Mouse (Mus musculus) limb, embryonic 10.5 days (tissue): ENCODE measurements around the gene Vmn1r61. TPM values are rescaled to one million over a fixed set of nuclear protein-coding genes. Genes with fewer than 3 reads are reported as not detected.

Source experiments
- DNase-seq: peaks from one replicate; pipeline ENCODE4 v3.0.0-alpha.2; 2017; ENCODE audit warnings: low spot score
- H3K27ac ChIP-seq: fragments of 300-500 bp; sonication (generic); 2 replicates; pipeline ENCODE4 v1.5.1; 2016; ENCODE audit warnings: mild to moderate bottlenecking
- H3K27me3 ChIP-seq: fragments of 300-500 bp; sonication (generic); 2 replicates; pipeline ENCODE4 v1.6.1; 2016; ENCODE audit warnings: low read depth, mild to moderate bottlenecking; ENCODE audit not compliant: poor library complexity, severe bottlenecking
- H3K36me3 ChIP-seq: fragments of 300-500 bp; sonication (generic); 2 replicates; pipeline ENCODE4 v1.6.1; 2016; ENCODE audit warnings: mild to moderate bottlenecking, moderate library complexity
- H3K4me1 ChIP-seq: fragments of 300-500 bp; sonication (generic); 2 replicates; pipeline ENCODE4 v1.6.1; 2016
- H3K4me3 ChIP-seq: fragments of 300-500 bp; sonication (generic); 2 replicates; pipeline ENCODE4 v1.5.1; 2016; ENCODE audit warnings: mild to moderate bottlenecking, moderate library complexity
- H3K9me3 ChIP-seq: fragments of 300-500 bp; sonication (generic); replicated peaks from 2 replicates; pipeline ENCODE4 v1.6.1; 2016; ENCODE audit warnings: mild to moderate bottlenecking
- polyA plus RNA-seq: library from polyadenylated mRNA; unstranded; fragments of >200 nt; fragmentation: Nextera tagmentation; extraction: Ambion mirVana; gene quantifications from 2 replicates; pipeline ENCODE4 v1.2.1, GENCODE M21; 2016

Gene Vmn1r61
- not detected in 2 replicates for polyA plus RNA-seq

DNA sequence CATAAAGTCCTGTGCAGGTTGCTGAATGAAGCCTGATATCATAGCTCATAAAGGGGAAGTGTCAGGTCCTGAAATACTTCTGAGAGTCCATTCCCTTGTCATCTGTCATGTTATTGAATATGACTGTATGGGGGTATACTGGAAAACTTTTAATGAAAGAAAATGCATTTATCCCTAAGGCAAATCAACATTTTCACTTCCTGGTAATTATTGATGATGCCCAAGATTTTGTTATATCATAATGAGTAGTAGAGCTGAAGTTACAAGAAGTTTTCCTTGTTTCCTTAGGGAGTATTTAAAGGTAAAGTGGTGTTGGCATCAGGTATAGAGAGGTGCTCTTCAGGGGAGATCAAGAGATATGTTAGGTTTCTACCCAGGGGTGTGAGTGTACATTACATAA is at the start of gene Vmn1r61:
Gene Vmn1r61, minus strand, starts transcription at position 101 of the 400 bp plus-strand sequence.
- H3K27me3 ChIP-seq: no peaks in the 10 kb centered on the region
- no peak for DNase-seq
- no peaks in the 10 kb centered on the region for H3K36me3 ChIP-seq
- H3K4me1 ChIP-seq: no peaks in the 10 kb centered on the region
- no peak within 1 kb of the TSS for H3K4me3 ChIP-seq
- H3K27ac ChIP-seq: no peak within 1 kb of the TSS
- no peaks in the 10 kb centered on the region; the same call in 1 of the 2 replicates for H3K9me3 ChIP-seq

Other genes starting within 250 kb of the Vmn1r61 start
- gene Vmn1r58, start 199.9 kb downstream of the Vmn1r61 start, polyA plus RNA-seq: not detected in 2 replicates
- not detected in 2 replicates for gene Vmn1r59, start 156.5 kb downstream of the Vmn1r61 start, polyA plus RNA-seq
- not detected in 2 replicates for gene Vmn2r28, start 119.3 kb downstream of the Vmn1r61 start, polyA plus RNA-seq
- gene Vmn1r60, start 66.0 kb downstream of the Vmn1r61 start, polyA plus RNA-seq: not detected in 2 replicates
- not detected in 2 replicates for gene Vmn1r62, start 60.3 kb upstream of the Vmn1r61 start, polyA plus RNA-seq
- gene Vmn1r63, start 192.2 kb upstream of the Vmn1r61 start, polyA plus RNA-seq: not detected in 2 replicates